Mouse (Mus musculus) liver, postnatal 0 days (tissue): ENCODE results near the gene Ptpn23. TPM values are rescaled to one million over a fixed set of nuclear protein-coding genes. Genes with fewer than 3 reads are reported as not detected.
A peak's percentile ranks its signal among the peaks of the same experiment; 100 is the strongest.

Experiments
- ATAC-seq: fragments of 200-750 bp; cut with Nextera tagmentation; 2 replicates; pipeline ENCODE4 v1.8.0; 2017; ENCODE audit warnings: mild to moderate bottlenecking, moderate library complexity
- DNase-seq: peaks from one replicate; pipeline ENCODE4 v3.0.0-alpha.2; 2016
- H3K27ac ChIP-seq: fragments of 300-500 bp; sonication (generic); 2 replicates; pipeline ENCODE4 v1.5.1; 2014; ENCODE audit warnings: antibody characterized with exemption, moderate library complexity, mild to moderate bottlenecking, low read depth
- H3K27me3 ChIP-seq: fragments of 300-500 bp; sonication (generic); 2 replicates; pipeline ENCODE4 v1.6.1; 2014; ENCODE audit warnings: low read length, control low read depth, mixed read lengths; ENCODE audit not compliant: insufficient read depth
- H3K36me3 ChIP-seq: fragments of 300-500 bp; sonication (generic); replicated peaks from 2 replicates; pipeline ENCODE4 v1.6.1; 2014; ENCODE audit warnings: mild to moderate bottlenecking, control low read depth, low read length, moderate library complexity, mixed read lengths; ENCODE audit not compliant: insufficient read depth
- H3K4me1 ChIP-seq: fragments of 300-500 bp; sonication (generic); 2 replicates; pipeline ENCODE4 v1.6.1; 2014; ENCODE audit warnings: antibody characterized with exemption, mild to moderate bottlenecking, control low read depth; ENCODE audit not compliant: insufficient read depth
- H3K4me2 ChIP-seq: fragments of 300-500 bp; sonication (generic); 2 replicates; pipeline ENCODE4 v1.6.1; 2014; ENCODE audit warnings: low read depth, mild to moderate bottlenecking, low read length, moderate library complexity, mixed read lengths
- H3K4me3 ChIP-seq: fragments of 300-500 bp; sonication (generic); 2 replicates; pipeline ENCODE4 v1.5.1; 2014; ENCODE audit warnings: low read depth, low read length
- H3K9ac ChIP-seq: fragments of 300-500 bp; sonication (generic); replicated peaks from 2 replicates; pipeline ENCODE4 v1.6.1; 2014; ENCODE audit warnings: mild to moderate bottlenecking, moderate library complexity
- H3K9me3 ChIP-seq: fragments of 300-500 bp; sonication (generic); 2 replicates; pipeline ENCODE4 v1.6.1; 2016; ENCODE audit warnings: mild to moderate bottlenecking, control low read depth, low read length, mixed read lengths
- CTCF ChIP-seq: sonication (generic); IDR thresholded peaks from 2 replicates; pipeline ENCODE4 v1.5.1; 2016; ENCODE audit warnings: antibody characterized with exemption, low read depth
- EP300 ChIP-seq: IDR thresholded peaks from 2 replicates; pipeline ENCODE4 v1.6.1; 2016; ENCODE audit warnings: antibody characterized with exemption, low read depth, mild to moderate bottlenecking
- WGBS: fragments of 180-500 bp; shearing (Covaris S2); extraction: QIAGEN DNeasy Blood & Tissue Kit; methylation state at CpG from one replicate; pipeline ENCODE4 v1.1.7; 2014; ENCODE audit not compliant: insufficient replicate concordance; 5-methylcytosine and 5-hydroxymethylcytosine counted together
- polyA plus RNA-seq: library from polyadenylated mRNA; unstranded; fragments of >200 nt; fragmentation: Nextera tagmentation; extraction: Ambion mirVana; gene quantifications from 2 replicates; pipeline ENCODE4 v1.2.1, GENCODE M21; 2015

Ptpn23 gene
- polyA plus RNA-seq, 1 experiment from 2014 or later = 3.3 TPM

- no peaks in the 10 kb centered on the region; the same call in 1 of the 2 replicates for H3K4me1 ChIP-seq
- H3K4me2 ChIP-seq = no peak overlapping the region
- no peaks in the 10 kb centered on the region for H3K9me3 ChIP-seq
- H3K36me3 ChIP-seq = peaks cover 16% of the 10 kb centered on the region
- no peaks in the 10 kb centered on the region for H3K27me3 ChIP-seq
- no peak overlapping the region for H3K4me3 ChIP-seq
- no peak overlapping the region for H3K9ac ChIP-seq
- ATAC-seq = no peak
- WGBS = 90% methylated on average over 11 of the region's 11 CpGs
- H3K27ac ChIP-seq = no peak overlapping the region
- TF ChIP-seq CTCF (no peak), EP300 (no peak)
- no peak for DNase-seq
These were observed 28.0 kb upstream of the Ptpn23 start for GRCm38 (mm10) chr9:110436041-110436440.

- WGBS = 85% methylated on average over 2 of the region's 2 CpGs
- no peaks in the 10 kb centered on the region for H3K4me1 ChIP-seq
- no peak overlapping the region for H3K9ac ChIP-seq
- H3K9me3 ChIP-seq = no peaks in the 10 kb centered on the region
- no peak overlapping the region for H3K4me2 ChIP-seq
- no peak overlapping the region for H3K27ac ChIP-seq
- ATAC-seq (no peak), DNase-seq (no peak)
- H3K27me3 ChIP-seq = no peaks in the 10 kb centered on the region
- H3K36me3 ChIP-seq = peaks cover 17% of the 10 kb centered on the region
- no peak overlapping the region for H3K4me3 ChIP-seq
- TF ChIP-seq EP300 (no peak), CTCF (no peak)
These were observed 25.0 kb upstream of the Ptpn23 start for GRCm38 (mm10) chr9:110433045-110433444.

- TF ChIP-seq CTCF = no peak
- TF ChIP-seq EP300 = no peak
- WGBS = 72% methylated on average over 8 of the region's 8 CpGs
- DNase-seq (no peak), ATAC-seq (no peak)
- Histone ChIP-seq H3K27me3 (no peaks in the 10 kb centered on the region), H3K9ac (no peak overlapping the region), H3K36me3 (peaks cover 12% of the 10 kb centered on the region), H3K4me2 (no peak overlapping the region), H3K4me1 (no peaks in the 10 kb centered on the region), H3K27ac (no peak overlapping the region), H3K4me3 (no peak overlapping the region), H3K9me3 (no peaks in the 10 kb centered on the region)
These were observed 23.2 kb upstream of the Ptpn23 start for GRCm38 (mm10) chr9:110431241-110431640.

- no peaks in the 10 kb centered on the region for H3K36me3 ChIP-seq
- ATAC-seq (peak; percentile 21; the same call in 1 of the 2 replicates), DNase-seq (no peak)
- H3K27ac ChIP-seq = peak within 1 kb of the TSS; percentile 78
- peak within 1 kb of the TSS; percentile 41 for H3K9ac ChIP-seq
- no peaks in the 10 kb centered on the region for H3K9me3 ChIP-seq
- H3K4me2 ChIP-seq = no peak within 1 kb of the TSS
- TF ChIP-seq EP300 (0 out of 2 replicates have a peak, but pooled peaks have one; percentile 36), CTCF (no peak)
- WGBS = 78% methylated on average over 12 of the region's 12 CpGs
- H3K4me3 ChIP-seq = peak within 1 kb of the TSS; percentile 21
- H3K27me3 ChIP-seq = no peaks in the 10 kb centered on the region
- peaks cover 5% of the 10 kb centered on the region for H3K4me1 ChIP-seq
These were observed 11.6 kb upstream of the Ptpn23 start, which contains the start of gene Ngp for GRCm38 (mm10) chr9:110419511-110420112. Ngp (plus strand) TSS chr9:110419747.

GRCm38 (mm10) chr9:110413785-110414184 is 5.8 kb upstream of the Ptpn23 start:
- 50% methylated on average over 9 of the region's 9 CpGs for WGBS
- Histone ChIP-seq H3K9me3 (no peaks in the 10 kb centered on the region), H3K27ac (no peak overlapping the region), H3K4me2 (no peak overlapping the region), H3K9ac (no peak overlapping the region), H3K36me3 (no peaks in the 10 kb centered on the region), H3K4me1 (peaks cover 2% of the 10 kb centered on the region; the same call in 1 of the 2 replicates), H3K27me3 (no peaks in the 10 kb centered on the region), H3K4me3 (no peak overlapping the region)
- ATAC-seq = no peak
- TF ChIP-seq EP300 = no peak
- TF ChIP-seq CTCF = peak; percentile 61
- peak; percentile 53 for DNase-seq

- no peak for DNase-seq
- H3K4me3 ChIP-seq = no peak overlapping the region
These were observed 4.9 kb upstream of the Ptpn23 start for GRCm38 (mm10) chr9:110412926-110413325.

More at GRCm38 (mm10) chr9:110412926-110413325, 4.9 kb upstream of the Ptpn23 start:
- Histone ChIP-seq H3K4me2 (no peak overlapping the region), H3K27ac (no peak overlapping the region), H3K9ac (no peak overlapping the region), H3K4me1 (peaks cover 7% of the 10 kb centered on the region; the same call in 1 of the 2 replicates), H3K9me3 (no peaks in the 10 kb centered on the region), H3K36me3 (no peaks in the 10 kb centered on the region), H3K27me3 (no peaks in the 10 kb centered on the region)
- TF ChIP-seq EP300 = no peak
- TF ChIP-seq CTCF = no peak
- ATAC-seq = no peak
- WGBS = 68% methylated on average over 7 of the region's 7 CpGs
